Mouse (Mus musculus) adrenal gland, adult 18-20 months (tissue): ENCODE measurements around the gene Scgb1b24. TPM values are rescaled to one million over a fixed set of nuclear protein-coding genes. Genes with fewer than 3 reads are reported as not detected.

Source experiments
- DNase-seq, 2 experiments: peaks; one replicate each; pipeline ENCODE4 v3.0.0; 2021 to 2022; ENCODE audit warnings: low spot score in 2 of 2
- long read RNA-seq, 2 experiments: library from polyadenylated mRNA; stranded (forward); transcript quantifications; one replicate each; pipeline ENCODE4 v2.0.0; 2021
- total RNA-seq, 2 experiments: library from RNA; stranded (reverse); gene quantifications; 1 replicate in 1 of 2; 2 replicates in 1 of 2; pipeline ENCODE4 v1.2.3; 2021

Gene Scgb1b24
- not detected for total RNA-seq
- long read RNA-seq, experiment 1, result 0 reads
- long read RNA-seq, experiment 2, result 0 reads

GRCm38 (mm10) chr7:33743499-33743898, at the start of gene Scgb1b24:
Gene Scgb1b24 (plus strand): TSS chr7:33743799.
- DNase-seq, result no peak

- DNase-seq, result no peak
These were observed 4.4 kb upstream of the Scgb1b24 start, which contains the start of gene Scgb2b24 for GRCm38 (mm10) chr7:33739212-33739611. Gene Scgb2b24 (minus strand): TSS chr7:33739312.

Other genes starting within 250 kb of the Scgb1b24 start
- not detected for gene Scgb2b21, start 223.3 kb upstream of the Scgb1b24 start, total RNA-seq
- gene Scgb2b24, start 4.5 kb upstream of the Scgb1b24 start, total RNA-seq, result not detected
- gene Scgb2b26, start 201.2 kb downstream of the Scgb1b24 start, total RNA-seq, result not detected